Mouse (Mus musculus): ENCODE data around the gene P2ry12. TPM values are rescaled to one million over a fixed set of nuclear protein-coding genes. Genes with fewer than 3 reads are reported as not detected.

Gene P2ry12
- total RNA-seq, 2 experiments from 2014 or later: 1.4 to 2.2 TPM

- intact Hi-C loops (cut with DNase I): no loop called here
- no peak for DNase-seq
These were observed 68.6 kb downstream of the P2ry12 start for GRCm38 (mm10) chr3:59194099-59194498.

- intact Hi-C loops (cut with DNase I): no loop called here
- no peak for DNase-seq
These were observed 71.0 kb downstream of the P2ry12 start for GRCm38 (mm10) chr3:59191674-59192073.

GRCm38 (mm10) chr3:59187336-59187735 is 75.3 kb downstream of the P2ry12 start:
- no peak for DNase-seq
- intact Hi-C loops (cut with DNase I): no loop called here

- no peak for DNase-seq
- intact Hi-C loops (cut with DNase I): no loop called here
These were observed 77.0 kb downstream of the P2ry12 start for GRCm38 (mm10) chr3:59185662-59186061.

- DNase-seq: no peak
- intact Hi-C loops (cut with DNase I): no loop called here
These were observed 80.5 kb downstream of the P2ry12 start for GRCm38 (mm10) chr3:59182129-59182528.

- intact Hi-C loops (cut with DNase I): no loop called here
These were observed 81.5 kb downstream of the P2ry12 start for GRCm38 (mm10) chr3:59181134-59181533.

GRCm38 (mm10) chr3:59176871-59177270 is 85.8 kb downstream of the P2ry12 start:
- DNase-seq: no peak
- intact Hi-C loops (cut with DNase I): no loop called here

More at GRCm38 (mm10) chr3:59181134-59181533, 81.5 kb downstream of the P2ry12 start:
- no peak for DNase-seq

- intact Hi-C loops (cut with DNase I): no loop called here
- peak; percentile 43 to 67 for DNase-seq
These were observed 87.4 kb downstream of the P2ry12 start for GRCm38 (mm10) chr3:59175234-59175633.

- intact Hi-C loops (cut with DNase I): loop anchor here (5.0 kb wide), 1 partner anchor 52 kb away; no protein-coding TSS in a partner anchor
- DNase-seq: no peak
These were observed 88.1 kb downstream of the P2ry12 start for GRCm38 (mm10) chr3:59174426-59175154.

- intact Hi-C loops (cut with DNase I): loop anchor here (5.0 kb wide), 2 partner anchors 48 to 93 kb away; no protein-coding TSS in a partner anchor
- DNase-seq: no peak
These were observed 92.6 kb downstream of the P2ry12 start for GRCm38 (mm10) chr3:59169921-59170627.

GRCm38 (mm10) chr3:59169215-59169614 is 93.5 kb downstream of the P2ry12 start:
- DNase-seq: no peak
- intact Hi-C loops (cut with DNase I): loop anchor here (5.0 kb wide), 1 partner anchor 92 kb away; no protein-coding TSS in a partner anchor

- no peak for DNase-seq
- intact Hi-C loops (cut with DNase I): loop anchor here (5.0 kb wide), 1 partner anchor 91 kb away; no protein-coding TSS in a partner anchor
These were observed 94.2 kb downstream of the P2ry12 start for GRCm38 (mm10) chr3:59168476-59168875.

- intact Hi-C loops (cut with DNase I): loop anchor here (5.0 kb wide), 1 partner anchor 90 kb away; no protein-coding TSS in a partner anchor
- no peak for DNase-seq
These were observed 95.1 kb downstream of the P2ry12 start for GRCm38 (mm10) chr3:59167417-59168054.

Other genes starting within 250 kb of the P2ry12 start
- gene Gpr171, start 161.1 kb downstream of the P2ry12 start, total RNA-seq (2021): under 1 TPM; 0.29 to 0.56 TPM
- 1 to 10 TPM; 6.1 to 7.2 TPM for gene P2ry14, start 109.3 kb downstream of the P2ry12 start, total RNA-seq (2021)
- gene Gpr87, start 67.8 kb downstream of the P2ry12 start, total RNA-seq (2021): not detected
- gene P2ry13, start 52.0 kb downstream of the P2ry12 start, total RNA-seq (2021): under 1 TPM; 0.37 to 0.74 TPM
- gene Igsf10, start 81.5 kb upstream of the P2ry12 start, total RNA-seq (2021): 1 to 10 TPM; 6.5 to 8.1 TPM